Mouse (Mus musculus): ENCODE results near the gene Lrrc28. TPM values are rescaled to one million over a fixed set of nuclear protein-coding genes. Genes with fewer than 3 reads are reported as not detected.

Lrrc28 gene
- total RNA-seq, 2 experiments from 2014 or later = 38.4 to 43.5 TPM

DNA sequence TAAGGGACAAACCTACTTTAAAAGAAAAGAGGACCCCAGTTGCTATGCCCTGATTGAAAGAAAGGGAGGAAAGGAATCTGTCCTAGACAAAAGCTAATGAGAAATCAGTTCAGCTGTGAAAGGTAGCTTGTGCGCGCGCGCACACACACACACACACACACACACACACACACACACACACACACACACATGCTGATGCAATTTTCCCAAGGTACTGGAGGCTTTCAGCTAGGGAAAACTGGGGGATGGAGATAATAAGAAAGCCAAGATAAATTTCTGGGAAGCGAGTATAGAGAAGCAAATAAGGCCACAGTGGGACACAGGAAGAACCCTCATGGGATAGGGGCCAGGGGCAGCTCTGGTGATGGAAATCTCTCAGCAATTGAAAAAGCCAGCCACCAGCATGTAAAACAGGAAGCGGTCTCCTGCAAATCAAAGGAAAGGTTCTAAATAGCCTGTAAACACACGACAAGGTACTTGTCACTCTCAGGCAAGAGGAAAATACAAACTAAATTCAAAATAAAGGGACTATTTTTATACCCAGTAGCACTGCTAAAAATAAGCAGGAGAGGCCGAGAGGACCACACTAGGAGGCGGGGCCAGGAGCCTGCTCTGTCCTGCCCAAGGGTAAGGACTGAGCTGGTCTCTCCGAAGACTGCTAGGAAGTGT, 31.1 kb downstream of the Lrrc28 start:
- intact Hi-C loops (cut with DNase I) = no loop called here
- peak in 1 of 2 experiments; percentile 69 for DNase-seq (ENCODE audit: extremely low spot score in 1 of 2, low spot score in 2 of 2)

DNA sequence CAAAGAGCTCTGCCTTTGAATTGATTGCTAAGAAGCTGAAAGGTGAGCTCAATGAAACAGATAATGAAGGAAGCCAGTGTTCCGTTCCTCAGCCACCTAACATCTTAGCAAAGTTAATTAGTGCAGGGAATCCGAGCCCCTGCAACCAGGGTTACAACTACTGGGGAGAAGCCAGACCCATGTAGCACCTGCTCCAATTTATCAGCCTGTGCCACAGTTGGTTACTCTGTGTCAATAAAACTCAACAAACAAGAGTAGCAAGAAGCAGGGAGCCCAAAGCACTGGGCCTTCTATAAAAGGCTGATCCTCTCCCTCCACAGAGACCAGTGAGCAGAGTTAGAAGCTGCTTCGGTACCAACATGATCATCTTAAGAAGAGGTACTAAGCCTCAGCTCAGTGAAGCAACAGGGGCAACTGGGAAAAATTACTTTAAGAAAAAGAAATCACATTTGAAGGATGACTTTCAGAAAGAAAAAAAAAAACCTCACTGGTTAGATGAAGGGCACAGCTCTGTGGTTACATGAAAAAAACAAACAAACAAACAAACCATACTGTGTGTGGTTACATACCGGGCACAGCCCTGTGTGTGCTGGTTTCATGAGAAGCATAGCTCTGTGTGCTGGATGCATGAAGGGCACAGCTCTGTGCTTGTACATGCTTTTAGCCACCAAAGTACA, 36.6 kb downstream of the Lrrc28 start:
- intact Hi-C loops (cut with DNase I) = no loop called here
- no peak for DNase-seq (ENCODE audit: extremely low spot score in 1 of 2, low spot score in 2 of 2)

DNA sequence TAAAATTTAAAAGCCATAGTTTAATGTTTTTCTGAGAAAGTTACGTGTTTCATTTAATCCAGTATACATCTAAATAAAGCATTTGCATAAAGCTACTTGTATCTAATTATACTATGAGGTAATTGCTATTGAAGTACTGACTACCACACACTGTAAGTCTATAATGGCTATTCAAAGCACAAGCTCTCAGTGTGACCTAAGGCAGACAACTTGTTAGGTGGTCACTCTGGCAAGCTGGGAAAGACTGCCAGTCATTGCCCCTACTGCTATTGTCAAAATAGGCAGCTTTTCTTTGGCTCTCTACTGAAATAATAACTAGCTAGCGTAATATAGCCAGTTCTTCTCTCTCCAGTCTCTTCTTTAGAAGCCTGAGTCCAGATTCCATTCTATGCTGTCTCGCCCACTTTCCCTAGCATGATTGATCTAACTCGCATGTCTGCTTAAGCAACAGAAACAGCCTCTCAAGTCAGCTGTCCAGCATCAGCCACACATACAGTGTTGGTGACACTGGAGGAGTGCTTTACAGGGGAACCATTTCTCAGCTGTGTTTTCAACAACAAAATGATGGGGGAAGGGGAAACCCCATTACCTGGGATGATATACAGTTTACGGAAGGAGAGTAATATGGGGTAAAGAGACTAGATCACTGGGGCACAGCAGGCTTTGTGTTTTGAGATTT, 37.3 kb downstream of the Lrrc28 start:
- DNase-seq (ENCODE audit: extremely low spot score in 1 of 2, low spot score in 2 of 2) = no peak
- intact Hi-C loops (cut with DNase I) = no loop called here

DNA sequence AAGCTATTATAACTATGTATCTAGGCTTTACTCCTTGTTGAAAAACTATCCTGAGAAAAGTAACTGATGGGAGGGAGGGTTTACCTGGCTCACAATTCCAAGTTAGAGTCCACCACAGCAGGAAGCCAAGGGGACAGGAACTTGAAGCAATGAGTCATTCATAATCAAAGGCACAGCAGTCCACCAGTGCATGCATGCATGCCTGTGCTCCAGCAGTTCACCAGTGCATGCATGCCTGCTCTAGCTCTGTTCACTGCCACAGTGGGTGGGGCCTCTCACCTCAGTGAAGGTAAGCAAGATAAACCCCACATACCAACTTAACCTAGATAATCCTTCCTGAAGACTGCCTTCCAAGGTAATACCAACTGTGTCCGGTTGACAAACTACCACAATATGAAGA, 38.8 kb downstream of the Lrrc28 start:
- no peak for DNase-seq (ENCODE audit: extremely low spot score in 1 of 2, low spot score in 2 of 2)
- intact Hi-C loops (cut with DNase I) = no loop called here

DNA sequence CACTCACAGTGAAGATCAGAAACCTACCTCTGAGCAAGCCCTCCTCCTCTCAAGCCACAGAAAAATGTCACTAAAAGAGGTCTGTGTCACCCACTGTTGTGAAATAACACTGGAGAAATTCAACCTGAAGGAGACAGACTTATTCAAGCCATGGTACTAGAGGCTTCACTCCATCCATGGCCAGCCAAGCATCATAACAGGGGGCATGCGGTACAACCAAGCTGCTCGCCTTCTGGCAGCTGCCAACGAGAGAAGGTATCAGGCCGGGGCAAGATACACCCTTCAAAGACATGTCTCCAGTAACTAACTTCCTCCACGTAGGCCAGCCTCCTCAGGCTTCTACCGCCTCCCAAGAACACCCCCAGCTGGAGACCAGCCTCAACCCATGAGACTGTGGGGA, 40.0 kb downstream of the Lrrc28 start:
- intact Hi-C loops (cut with DNase I) = no loop called here
- no peak for DNase-seq (ENCODE audit: extremely low spot score in 1 of 2, low spot score in 2 of 2)

GRCm38 (mm10) chr7:67598050-67598449, 47.0 kb downstream of the Lrrc28 start:
- DNase-seq (ENCODE audit: extremely low spot score in 1 of 2, low spot score in 2 of 2) = peak; percentile 56 to 71
- intact Hi-C loops (cut with DNase I) = no loop called here

DNA sequence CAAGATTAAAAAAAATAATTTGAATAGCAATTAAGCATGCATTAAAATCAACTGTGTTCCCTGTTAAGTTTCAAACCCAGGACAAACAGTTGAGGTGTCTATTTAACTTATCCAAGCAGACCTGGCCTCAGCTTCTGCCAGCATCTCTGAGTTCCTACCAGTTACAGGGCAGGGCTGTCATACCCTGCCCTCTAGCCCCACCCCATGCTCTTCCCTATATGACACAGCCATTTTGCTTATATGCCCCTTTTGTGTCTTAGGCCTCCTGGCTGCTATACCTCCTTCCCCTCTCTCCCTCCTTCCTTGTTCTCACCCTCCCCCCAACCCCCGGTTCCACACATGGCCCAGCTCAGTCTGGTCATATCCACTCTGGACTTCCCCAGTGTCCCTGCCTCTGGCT, 48.1 kb downstream of the Lrrc28 start:
- no peak for DNase-seq (ENCODE audit: extremely low spot score in 1 of 2, low spot score in 2 of 2)
- intact Hi-C loops (cut with DNase I) = no loop called here

DNA sequence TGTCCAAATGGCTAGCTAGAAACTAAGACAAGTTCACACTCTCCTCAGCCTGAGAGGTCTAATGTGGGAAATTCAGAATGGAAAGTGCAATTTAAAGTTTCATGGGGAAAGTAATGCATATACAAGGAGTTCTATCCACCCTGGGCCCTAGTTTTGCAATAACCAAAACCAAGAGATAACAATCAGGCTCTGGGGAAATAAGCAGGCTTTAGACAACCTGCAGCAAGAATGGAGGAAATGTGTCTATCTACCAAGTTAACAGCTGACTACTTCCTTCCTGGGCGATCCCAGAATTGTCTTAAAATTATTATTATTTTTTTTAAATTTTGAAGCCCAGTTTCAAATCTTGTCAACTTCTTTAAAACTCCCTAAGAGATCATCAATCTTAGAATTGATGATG, 48.7 kb downstream of the Lrrc28 start:
- no peak for DNase-seq (ENCODE audit: extremely low spot score in 1 of 2, low spot score in 2 of 2)
- intact Hi-C loops (cut with DNase I) = no loop called here

- no peak for DNase-seq (ENCODE audit: extremely low spot score in 1 of 2, low spot score in 2 of 2)
- intact Hi-C loops (cut with DNase I) = no loop called here
These were observed 51.2 kb downstream of the Lrrc28 start for GRCm38 (mm10) chr7:67593902-67594301.

- no peak for DNase-seq (ENCODE audit: extremely low spot score in 1 of 2, low spot score in 2 of 2)
- intact Hi-C loops (cut with DNase I) = no loop called here
These were observed 52.4 kb downstream of the Lrrc28 start for GRCm38 (mm10) chr7:67592670-67593069.

DNA sequence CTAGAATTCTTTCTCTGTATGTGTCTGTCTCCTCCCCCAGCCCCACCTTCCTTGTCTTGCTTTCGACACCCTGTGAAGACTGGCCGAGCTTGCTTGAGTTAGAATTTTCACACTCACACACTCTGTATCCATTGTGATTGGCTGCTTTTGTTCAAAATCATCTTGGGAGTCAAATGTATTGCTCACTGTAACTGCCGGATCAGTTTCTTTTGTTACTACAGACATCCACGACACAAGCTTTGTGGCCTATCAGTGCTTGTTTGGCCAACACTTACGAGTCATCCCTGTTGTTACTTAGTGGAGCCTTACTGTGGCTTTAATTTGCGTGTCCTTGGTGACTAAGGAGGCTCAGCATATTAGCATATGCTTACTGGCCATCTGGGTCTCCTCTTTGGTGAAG, 56.3 kb downstream of the Lrrc28 start:
- DNase-seq (ENCODE audit: extremely low spot score in 1 of 2, low spot score in 2 of 2) = no peak
- intact Hi-C loops (cut with DNase I) = no loop called here

DNA sequence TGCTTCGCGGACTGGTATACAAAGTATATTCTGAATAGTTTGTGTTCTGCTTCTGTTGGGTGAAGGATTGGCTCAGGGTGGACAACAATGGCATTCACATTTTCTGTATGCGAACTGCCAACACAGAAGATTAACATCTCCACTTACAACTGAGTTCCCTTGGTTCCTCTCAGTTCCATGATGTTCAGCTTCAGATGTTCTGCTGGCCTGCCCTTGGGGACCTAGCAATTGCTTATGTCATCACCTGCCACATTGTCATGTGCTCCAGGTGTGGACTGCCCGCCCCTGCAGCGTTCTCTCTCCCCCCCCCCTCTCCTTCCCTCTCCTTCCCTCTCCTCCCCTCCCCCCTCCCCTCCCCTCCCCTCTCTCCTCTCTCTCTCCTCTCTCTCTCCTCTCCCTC, 58.6 kb downstream of the Lrrc28 start:
- intact Hi-C loops (cut with DNase I) = no loop called here
- no peak for DNase-seq (ENCODE audit: extremely low spot score in 1 of 2, low spot score in 2 of 2)

GRCm38 (mm10) chr7:67583852-67584251, 61.2 kb downstream of the Lrrc28 start:
- intact Hi-C loops (cut with DNase I) = no loop called here
- no peak for DNase-seq (ENCODE audit: extremely low spot score in 1 of 2, low spot score in 2 of 2)

DNA sequence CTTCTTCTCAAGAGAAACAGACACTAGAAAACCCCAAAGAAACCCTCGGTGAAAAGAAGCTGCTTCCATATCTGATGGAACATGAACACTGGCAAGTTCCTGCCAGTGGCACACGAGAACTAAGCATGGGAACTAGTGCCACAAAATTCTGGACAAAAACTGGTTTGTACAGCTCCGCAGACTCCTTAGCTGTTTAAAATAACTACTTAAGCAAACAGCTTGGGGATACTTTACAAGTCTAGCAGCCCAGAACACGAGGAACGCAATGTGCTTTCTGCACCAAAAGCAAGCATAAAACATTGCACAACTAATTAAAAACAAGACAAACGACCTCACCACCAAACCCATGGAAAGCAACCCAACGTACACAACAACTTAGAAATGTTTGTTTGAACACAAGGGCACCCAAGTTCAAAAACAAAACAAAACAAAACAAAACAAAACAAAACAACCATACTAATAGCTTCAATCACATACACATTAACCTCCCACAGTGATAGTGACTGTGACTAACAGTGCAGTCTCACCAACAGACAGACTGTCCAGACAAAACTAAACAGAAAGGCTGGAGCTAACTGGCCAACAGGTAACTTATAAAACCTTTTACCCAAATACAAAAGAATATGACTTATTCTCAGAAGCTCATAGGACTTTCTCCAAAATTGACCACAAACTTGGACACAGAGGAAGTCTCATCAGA, 66.1 kb downstream of the Lrrc28 start:
- no peak for DNase-seq (ENCODE audit: extremely low spot score in 1 of 2, low spot score in 2 of 2)

DNA sequence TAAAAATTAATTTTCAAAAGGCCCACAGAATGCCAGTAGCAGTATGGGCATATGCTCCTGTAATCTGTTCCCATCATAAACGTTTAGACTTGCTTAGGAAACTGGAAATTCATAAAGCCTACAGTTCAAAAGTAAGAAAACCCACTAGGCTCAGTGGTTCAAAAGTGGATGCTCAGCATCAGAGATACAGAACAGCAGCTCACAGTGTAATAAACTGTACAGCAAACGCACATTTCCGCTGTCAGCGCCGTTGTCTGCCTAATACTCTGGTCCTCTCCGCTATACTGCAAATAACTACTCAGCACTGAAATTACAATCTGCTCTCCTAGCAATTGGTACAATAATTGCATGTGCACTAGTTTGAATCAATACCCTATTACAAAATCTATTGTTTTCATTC, 67.0 kb downstream of the Lrrc28 start:
- DNase-seq (ENCODE audit: extremely low spot score in 1 of 2, low spot score in 2 of 2) = no peak
- intact Hi-C loops (cut with DNase I) = no loop called here

More for the DNA sequence above, 66.1 kb downstream of the Lrrc28 start:
- intact Hi-C loops (cut with DNase I) = no loop called here

DNA sequence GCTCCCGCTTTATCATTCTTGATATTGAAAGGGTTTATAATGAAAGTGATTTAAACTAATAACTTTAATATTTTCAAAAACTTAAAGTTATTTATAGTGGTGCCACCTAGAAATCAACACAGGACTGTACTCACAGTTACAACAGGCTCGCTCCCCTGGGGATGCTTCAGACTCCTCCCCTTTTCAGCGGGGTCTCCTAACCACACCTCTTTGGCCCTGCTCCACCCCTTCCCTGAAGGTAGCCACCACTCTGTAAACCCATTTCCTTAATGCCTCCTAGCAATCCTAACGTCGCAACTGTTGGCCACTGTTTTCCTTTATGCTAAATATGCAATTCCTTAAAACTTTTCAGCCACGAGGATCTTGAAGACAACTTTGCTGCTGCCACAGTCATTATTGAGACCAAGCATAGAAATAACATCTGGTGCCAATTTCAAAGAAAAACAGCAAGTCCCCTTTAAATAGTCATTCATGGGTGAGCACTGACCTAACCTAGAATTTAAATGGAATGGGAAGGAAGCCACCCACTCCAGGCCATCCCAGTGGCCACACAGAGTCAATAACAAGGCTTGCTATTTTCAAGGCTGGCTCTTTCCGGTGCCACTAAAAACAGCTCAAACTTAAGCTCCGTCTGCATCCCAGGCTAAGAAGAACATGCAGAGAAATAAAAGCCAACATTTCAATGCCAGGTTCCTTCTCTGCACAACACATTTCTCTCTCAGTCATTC, 78.4 kb downstream of the Lrrc28 start:
- intact Hi-C loops (cut with DNase I) = no loop called here
- peak in 1 of 2 experiments; percentile 45 for DNase-seq (ENCODE audit: extremely low spot score in 1 of 2, low spot score in 2 of 2)

DNA sequence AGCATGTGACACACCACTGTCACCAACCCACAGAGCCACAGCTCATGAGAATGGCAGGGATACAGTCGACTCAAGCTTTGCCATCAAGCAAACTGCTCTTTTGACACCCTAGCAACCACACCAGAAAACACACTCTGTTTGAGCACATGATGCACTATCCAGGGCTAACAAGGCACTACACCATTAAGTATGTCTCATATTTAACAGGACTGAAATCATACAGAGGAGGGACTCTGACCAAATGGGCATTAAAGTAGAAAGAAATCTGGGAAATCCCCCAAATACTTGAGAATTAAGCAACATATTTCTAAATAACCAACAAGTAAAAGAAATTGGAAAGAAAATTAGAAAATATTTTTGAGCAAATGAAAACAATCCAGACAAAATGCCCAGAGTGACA, 79.9 kb downstream of the Lrrc28 start:
- intact Hi-C loops (cut with DNase I) = no loop called here
- DNase-seq (ENCODE audit: extremely low spot score in 1 of 2, low spot score in 2 of 2) = no peak

GRCm38 (mm10) chr7:67562176-67562575, 82.9 kb downstream of the Lrrc28 start:
- intact Hi-C loops (cut with DNase I) = no loop called here
- DNase-seq (ENCODE audit: extremely low spot score in 1 of 2, low spot score in 2 of 2) = peak in 1 of 2 experiments; percentile 72

GRCm38 (mm10) chr7:67559486-67559885, 85.6 kb downstream of the Lrrc28 start:
- no peak for DNase-seq (ENCODE audit: extremely low spot score in 1 of 2, low spot score in 2 of 2)
- intact Hi-C loops (cut with DNase I) = no loop called here

Measured in left cerebral cortex, postnatal 10 days (tissue).